Comparison of ENCODE assay signal across 13 mouse cellular contexts in the genomic region with DNA sequence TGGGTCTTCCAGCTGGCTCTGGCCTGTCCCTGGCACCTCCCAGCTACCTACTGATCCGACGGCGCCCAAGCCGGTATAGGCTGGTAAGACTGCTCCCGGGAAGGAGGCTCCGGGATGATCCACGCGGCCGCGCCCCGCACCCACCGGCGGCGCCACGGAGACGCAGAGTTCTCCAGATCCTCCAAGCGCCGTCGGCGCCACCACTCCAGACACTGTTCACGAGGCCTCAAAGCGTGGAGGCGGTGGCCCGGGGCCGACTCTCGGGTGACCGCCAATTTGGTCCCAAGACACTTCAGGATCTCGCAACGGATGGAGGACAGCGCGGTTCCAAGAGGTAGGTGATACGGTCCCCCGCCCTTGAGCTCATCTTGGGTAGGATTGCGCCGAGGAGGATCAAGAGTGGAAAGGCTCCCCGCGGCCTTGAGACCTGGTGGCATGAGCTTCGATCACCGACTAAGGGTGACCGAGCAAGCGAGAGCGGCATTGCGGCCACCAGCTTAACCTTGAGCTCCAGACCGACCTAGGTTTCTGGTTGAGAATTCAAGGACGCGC. TPM values are rescaled to one million over a fixed set of nuclear protein-coding genes. Genes with fewer than 3 reads are reported as not detected.
DNase-seq lines count a peak whose midpoint lies in the region; ATAC-seq and TF ChIP-seq lines count a peak whose summit lies in the region.
"Had no signal": no experiment of that assay in that cellular context is flagged by ENCODE, and none has a peak within 500 bp of the region (broad histone marks: within the 10 kb centered on the region; RNA-seq: fewer than 3 reads in every experiment).

No protein-coding gene starts in this region.

- peak overlapping the region; percentile 15 for H3K4me3 ChIP-seq in embryonic facial prominence, embryonic 13.5 days
- H3K4me3 ChIP-seq in layer of hippocampus, adult 2 months, result no peak overlapping the region
- H3K4me3 ChIP-seq in gastrocnemius, adult 2 months, result no peak overlapping the region

- WGBS in embryonic facial prominence, embryonic 13.5 days, result 2% methylated on average over 46 of the region's 46 CpGs

- no peaks in the 10 kb centered on the region for H3K36me3 ChIP-seq in embryonic facial prominence, embryonic 13.5 days

- no peaks in the 10 kb centered on the region for H3K9me3 ChIP-seq in embryonic facial prominence, embryonic 13.5 days

- H3K9ac ChIP-seq in embryonic facial prominence, embryonic 13.5 days, result no peak overlapping the region

- peaks cover 100% of the 10 kb centered on the region for H3K27me3 ChIP-seq in embryonic facial prominence, embryonic 13.5 days
- H3K27me3 ChIP-seq: Patski had no signal

- no peak overlapping the region for H3K27ac ChIP-seq in embryonic facial prominence, embryonic 13.5 days
- H3K27ac ChIP-seq in layer of hippocampus, adult 2 months, result no peak overlapping the region
- no peak overlapping the region for H3K27ac ChIP-seq in gastrocnemius, adult 2 months

- intact Hi-C loops in gastrocnemius, adult 2 months (cut with DNase I), result no loop called here

- peaks cover 4% of the 10 kb centered on the region for H3K4me1 ChIP-seq in embryonic facial prominence, embryonic 13.5 days

- peak; percentile 42 for DNase-seq in ovary, postnatal 36 days (ENCODE audit: low spot score)
- DNase-seq in ovary, postnatal 10 days (ENCODE audit: low spot score), result no peak
- peak; percentile 71 to 79 for DNase-seq in kidney, postnatal 36 days
- DNase-seq in yolk sac, embryonic 10.5 days (ENCODE audit: low spot score), result peak; percentile 13
- DNase-seq in layer of hippocampus, adult 2 months (ENCODE audit: low spot score in 2 of 2), result no peak
- DNase-seq in cerebellum, postnatal 36 days, result no peak
- no peak for DNase-seq in gastrocnemius, adult 2 months
- DNase-seq: cerebellum, adult 9-10 months; thymus, adult 2 months had no signal

- no peak for ATAC-seq in embryonic facial prominence, embryonic 13.5 days (ENCODE audit: insufficient number of reproducible peaks, insufficient read depth, low FRiP score, low TSS enrichment, low read depth)
- ATAC-seq: Patski had no signal

- no peak for TF ChIP-seq CTCF in layer of hippocampus, adult 2 months (conservative IDR thresholded peaks at IDR 0.05)
- no peak for TF ChIP-seq CTCF in gastrocnemius, adult 2 months (IDR thresholded peaks at IDR 0.05)

- H3K4me2 ChIP-seq in embryonic facial prominence, embryonic 13.5 days, result no peak overlapping the region

RNA-seq across cellular contexts. Expression of a gene that starts 19.7 kb away (rescaled TPM):
- 0.13 TPM in 1 of 2 replicates, not detected in the other for polyA plus RNA-seq in embryonic facial prominence, embryonic 13.5 days (2015; fragmentation: Nextera tagmentation; extraction: Ambion mirVana)
- total RNA-seq in layer of hippocampus, adult 2 months (2021), result not detected
- total RNA-seq in gastrocnemius, adult 2 months (2021), result under 1 TPM in 1 of 2 experiments, not detected in 1; 0.14 TPM
- total RNA-seq: neutrophil, adult 5-6 weeks had no signal
- polyA plus RNA-seq: liver, embryonic 16.5 days had no signal

RNA-seq across cellular contexts. Expression of a gene that starts 30.1 kb away (rescaled TPM):
- 0.37 TPM in 1 of 2 replicates, not detected in the other for polyA plus RNA-seq in embryonic facial prominence, embryonic 13.5 days (2015; fragmentation: Nextera tagmentation; extraction: Ambion mirVana)
- not detected for total RNA-seq in layer of hippocampus, adult 2 months (2021)
- under 1 TPM; 0.14 to 0.23 TPM for total RNA-seq in gastrocnemius, adult 2 months (2021)
- total RNA-seq: neutrophil, adult 5-6 weeks had no signal
- polyA plus RNA-seq: liver, embryonic 16.5 days had no signal

RNA-seq across cellular contexts. Expression of a gene that starts 34.9 kb away (rescaled TPM):
- 0.15 TPM in 1 of 2 replicates, not detected in the other for polyA plus RNA-seq in embryonic facial prominence, embryonic 13.5 days (2015; fragmentation: Nextera tagmentation; extraction: Ambion mirVana)
- not detected for total RNA-seq in layer of hippocampus, adult 2 months (2021)
- under 1 TPM; 0.47 to 0.56 TPM for total RNA-seq in gastrocnemius, adult 2 months (2021)
- total RNA-seq: neutrophil, adult 5-6 weeks had no signal

RNA-seq across cellular contexts. Expression of a gene that starts 40.7 kb away (rescaled TPM):
- polyA plus RNA-seq in embryonic facial prominence, embryonic 13.5 days (2015; fragmentation: Nextera tagmentation; extraction: Ambion mirVana), result 4.0 TPM in 1 of 2 replicates, not detected in the other
- total RNA-seq in layer of hippocampus, adult 2 months (2021), result not detected
- total RNA-seq in gastrocnemius, adult 2 months (2021), result under 1 TPM; 0.56 to 0.64 TPM
- total RNA-seq: neutrophil, adult 5-6 weeks had no signal

RNA-seq across cellular contexts. Expression of a gene that starts 51.6 kb away (rescaled TPM):
- 6.0 TPM in 1 of 2 replicates, not detected in the other for polyA plus RNA-seq in embryonic facial prominence, embryonic 13.5 days (2015; fragmentation: Nextera tagmentation; extraction: Ambion mirVana)
- total RNA-seq in layer of hippocampus, adult 2 months (2021), result not detected
- under 1 TPM; 0.26 to 0.28 TPM for total RNA-seq in gastrocnemius, adult 2 months (2021)
- total RNA-seq: neutrophil, adult 5-6 weeks had no signal

Comparison
In these comparisons a context has a peak if more than half of its experiments do, and no peak if none do; other contexts are left out.
1. DNase-seq: peak in ovary, postnatal 36 days (single experiment), kidney, postnatal 36 days (2 of 2) and yolk sac, embryonic 10.5 days (single experiment); none in ovary, postnatal 10 days (single experiment), layer of hippocampus, adult 2 months (0 of 2), cerebellum, postnatal 36 days (0 of 2) and gastrocnemius, adult 2 months (single experiment).